26 mouse cellular contexts compared by ENCODE assay signal in genomic region chr12:107067346-107067745, GRCm38 (mm10).
DNase-seq lines count a peak whose midpoint lies in the region; ATAC-seq and TF ChIP-seq lines count a peak whose summit lies in the region.
"Had no signal": no experiment of that assay in that cellular context is flagged by ENCODE, and none has a peak within 500 bp of the region (broad histone marks: within the 10 kb centered on the region; RNA-seq: fewer than 3 reads in every experiment).

No protein-coding gene starts in this region.

- no peak overlapping the region for H3K4me3 ChIP-seq in thymus, adult 2 months (ENCODE audit: control insufficient read depth, insufficient read depth, low read length)
- H3K4me3 ChIP-seq: embryonic facial prominence, embryonic 13.5 days; erythroblast, embryonic 14.5 days; forebrain, embryonic 13.5 days; heart, embryonic 12.5 days; heart, embryonic 15.5 days; hindbrain, embryonic 10.5 days; hindbrain, embryonic 13.5 days; intestine, embryonic 15.5 days had no signal

- H3K36me3 ChIP-seq in thymus, adult 2 months (ENCODE audit: control insufficient read depth, insufficient read depth, low read length) = no peaks in the 10 kb centered on the region
- H3K36me3 ChIP-seq: embryonic facial prominence, embryonic 13.5 days; heart, embryonic 12.5 days; heart, embryonic 15.5 days; hindbrain, embryonic 10.5 days; hindbrain, embryonic 13.5 days; intestine, embryonic 15.5 days had no signal

- peak; percentile 61 for DNase-seq in 3134 (ENCODE audit: extremely low read depth, insufficient read length, low spot score)
- DNase-seq in 3T3-L1 (ENCODE audit: low read depth, low spot score) = peak; percentile 25
- DNase-seq in NIH3T3 (ENCODE audit: low read depth) = peak; percentile 9
- DNase-seq in thymus, adult 2 months = no peak
- DNase-seq in cerebellum, adult 8-10 months = no peak
- DNase-seq: adrenal gland, adult 2 months; adrenal gland, postnatal 14 days; cerebellum, adult 18-20 months; cerebellum, adult 9-11 months; gastrocnemius, postnatal 25 days; heart, adult 18-20 months; heart, postnatal 10 days; heart, postnatal 36 days; kidney, adult 11 months had no signal

- WGBS in thymus, adult 2 months = 90% methylated on average over 2 of the region's 2 CpGs

- ATAC-seq in cerebellum, adult (ENCODE audit: insufficient number of reproducible peaks, low FRiP score, low TSS enrichment) = no peak
- ATAC-seq: CD4-positive, CD25-positive, alpha-beta regulatory T cell, adult 4 months; forebrain, embryonic 13.5 days; forebrain, embryonic 16.5 days; hindbrain, embryonic 16.5 days; intestine, embryonic 15.5 days had no signal

- H3K4me1 ChIP-seq in thymus, adult 2 months (replicated peaks; ENCODE audit: control insufficient read depth, insufficient read depth, low read length) = no peaks in the 10 kb centered on the region
- H3K4me1 ChIP-seq: embryonic facial prominence, embryonic 13.5 days; forebrain, embryonic 13.5 days; heart, embryonic 12.5 days; heart, embryonic 15.5 days; hindbrain, embryonic 10.5 days; hindbrain, embryonic 13.5 days; intestine, embryonic 15.5 days had no signal

- TF ChIP-seq POLR2A in thymus, adult 2 months (IDR thresholded peaks at IDR 0.05; ENCODE audit: control insufficient read depth, extremely low read depth, insufficient read depth, low read length, poor library complexity) = no peak

- no peaks in the 10 kb centered on the region for H3K27me3 ChIP-seq in thymus, adult 2 months (ENCODE audit: control insufficient read depth, insufficient read depth, low read length)
- H3K27me3 ChIP-seq: embryonic facial prominence, embryonic 13.5 days; forebrain, embryonic 13.5 days; heart, embryonic 12.5 days; heart, embryonic 15.5 days; hindbrain, embryonic 13.5 days; intestine, embryonic 15.5 days had no signal

- TF ChIP-seq CTCF in thymus, adult 2 months (IDR thresholded peaks at IDR 0.05; ENCODE audit: borderline replicate concordance, control insufficient read depth, extremely low read depth, insufficient read depth, low read length, poor library complexity) = no peak

- H3K27ac ChIP-seq in thymus, adult 2 months (ENCODE audit: control insufficient read depth, insufficient read depth, low read length) = no peak overlapping the region
- H3K27ac ChIP-seq: embryonic facial prominence, embryonic 13.5 days; forebrain, embryonic 13.5 days; heart, embryonic 15.5 days; hindbrain, embryonic 10.5 days; hindbrain, embryonic 13.5 days; intestine, embryonic 15.5 days had no signal

Comparison
In these comparisons a context has a peak if more than half of its experiments do, and no peak if none do; other contexts are left out.
1. DNase-seq: peak in 3134 (single experiment), 3T3-L1 (single experiment) and NIH3T3 (single experiment); none in thymus, adult 2 months (single experiment) and cerebellum, adult 8-10 months (single experiment).